Mouse (Mus musculus) adipocyte (in vitro differentiated cells): Measurements from ENCODE around the gene Spout1.
A peak's percentile ranks its signal among the peaks of the same experiment; 100 is the strongest.

ENCODE experiments used
- DNase-seq: peaks from one replicate; pipeline ENCODE4 v3.0.0-alpha.2; 2016; ENCODE audit warnings: low spot score

The Spout1 gene

DNA sequence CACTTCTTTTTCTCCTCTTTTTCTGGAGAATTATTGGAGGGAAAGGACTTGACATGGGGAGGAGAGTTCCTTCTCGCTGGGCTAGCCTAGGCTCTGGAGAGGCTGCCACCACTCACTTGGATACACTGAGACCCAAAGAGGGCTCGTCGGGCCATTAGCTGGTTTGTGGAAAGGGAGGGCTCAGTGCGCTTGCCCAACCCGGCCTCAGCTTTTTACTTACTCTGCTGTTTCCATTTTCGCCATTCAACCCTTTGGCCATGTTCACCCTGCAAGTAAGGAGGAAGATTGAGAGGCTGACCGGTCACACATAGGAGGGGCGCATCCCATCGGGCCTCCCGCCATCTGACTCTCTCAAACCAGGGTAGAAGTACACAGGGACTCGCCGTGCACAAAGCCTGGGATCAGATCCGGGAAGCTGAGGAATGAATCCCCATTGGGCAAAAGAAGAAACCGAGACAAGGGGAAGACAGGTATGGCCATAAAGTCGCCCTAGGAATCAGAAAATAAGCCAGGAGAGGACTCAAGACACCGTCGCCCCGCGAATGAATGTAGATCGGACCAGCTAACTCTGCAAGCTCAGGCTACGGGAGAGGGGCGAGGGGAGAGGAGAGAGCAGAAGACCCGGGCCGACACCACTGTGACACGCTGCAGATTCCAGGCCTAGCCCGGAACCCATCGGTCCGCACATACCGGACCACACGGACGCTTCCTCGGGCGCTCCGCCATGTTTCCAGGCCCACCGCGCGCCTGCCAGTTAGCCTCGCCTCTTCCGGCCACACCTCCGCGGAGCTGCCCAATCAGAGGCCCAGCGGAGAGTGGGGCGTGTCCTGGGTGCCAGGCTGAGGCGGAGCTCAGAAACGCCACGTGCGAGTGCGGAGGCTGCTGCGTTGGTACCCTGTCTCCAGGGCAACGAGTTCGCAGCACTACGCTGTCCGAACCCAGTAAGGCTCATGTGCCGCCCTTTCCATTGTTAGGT is at the start of gene Spout1:
Gene Spout1, minus strand, starts transcription at position 760 of the 976 bp plus-strand sequence.
- DNase-seq, result peak; percentile 94

DNA sequence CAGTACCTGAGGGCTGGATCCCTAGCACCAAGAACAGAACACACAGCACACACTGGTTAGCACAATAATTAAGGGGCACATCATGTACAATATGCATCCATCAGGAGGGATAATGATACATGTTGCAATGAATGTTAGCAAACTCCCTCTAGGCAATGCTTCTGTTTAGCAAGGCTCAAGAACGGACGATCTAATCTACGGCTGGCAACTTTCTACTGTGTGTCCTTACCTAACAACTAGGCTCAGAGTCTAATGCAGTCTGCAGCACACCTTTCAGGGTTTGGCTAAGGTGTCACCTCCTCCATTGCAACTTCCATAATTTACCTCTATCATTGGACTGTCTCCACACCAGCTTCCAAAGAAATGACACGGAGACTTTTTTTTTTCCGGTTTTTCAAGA is 38.0 kb upstream of the Spout1 start:
- no peak for DNase-seq

DNA sequence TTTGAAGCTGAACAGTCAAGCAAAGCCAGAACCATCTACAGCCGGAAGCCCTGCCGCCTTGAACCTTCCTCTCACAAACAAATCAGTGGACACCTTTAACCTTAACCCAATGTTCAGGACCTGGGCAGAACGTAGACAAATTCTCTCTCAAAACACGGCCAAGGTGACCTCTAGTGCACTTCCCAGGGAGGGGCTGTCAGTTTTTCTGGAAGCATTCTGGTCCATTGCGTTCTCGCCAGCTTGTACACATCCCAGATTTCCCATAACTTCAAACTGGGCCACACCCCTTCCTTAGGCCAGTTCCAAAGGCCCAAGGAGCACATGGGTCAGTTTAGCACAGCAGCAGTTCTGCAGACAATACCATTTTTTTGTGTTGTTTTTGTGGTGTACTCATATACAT is 37.2 kb upstream of the Spout1 start:
- peak; percentile 21 for DNase-seq

DNA sequence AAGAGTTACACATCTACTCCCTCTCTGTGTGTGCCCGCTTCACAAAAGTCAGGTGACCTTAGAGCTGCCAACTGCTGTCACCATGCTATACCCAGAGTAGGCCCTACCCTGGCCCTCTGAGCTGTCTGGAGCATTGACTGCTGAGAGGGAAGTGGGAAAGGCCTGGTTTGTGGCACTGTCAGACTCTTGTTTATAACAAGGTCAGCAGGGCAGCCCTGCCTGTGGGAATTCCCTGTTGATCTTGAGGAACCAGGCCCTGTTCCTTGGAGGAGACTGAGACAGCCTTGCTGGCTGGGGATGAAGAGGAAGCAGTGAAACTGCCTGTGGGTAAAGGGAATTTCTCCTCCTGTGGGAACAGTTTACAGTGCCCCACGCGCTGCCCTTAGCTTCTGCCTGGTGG is 36.5 kb upstream of the Spout1 start:
- peak; percentile 74 for DNase-seq

DNA sequence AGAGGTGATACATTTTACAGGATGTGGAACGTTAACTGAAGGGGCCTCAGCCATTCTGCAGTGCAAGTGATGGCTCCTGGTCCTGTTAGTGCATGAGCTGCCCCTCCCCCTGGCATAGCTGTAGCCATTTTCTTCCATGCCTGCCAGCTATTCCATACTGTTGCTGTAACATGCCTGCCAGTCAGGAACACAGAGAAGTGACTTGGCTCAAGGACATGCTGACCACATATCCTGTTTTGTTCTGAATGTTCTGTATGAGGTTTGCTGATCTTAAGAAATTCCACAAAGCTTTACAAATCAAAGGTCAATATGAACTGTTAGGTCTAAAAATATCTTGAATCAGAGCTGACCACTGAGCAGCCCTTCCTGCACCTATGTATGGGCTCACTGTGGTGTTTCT is 34.7 kb upstream of the Spout1 start:
- peak; percentile 45 for DNase-seq

DNA sequence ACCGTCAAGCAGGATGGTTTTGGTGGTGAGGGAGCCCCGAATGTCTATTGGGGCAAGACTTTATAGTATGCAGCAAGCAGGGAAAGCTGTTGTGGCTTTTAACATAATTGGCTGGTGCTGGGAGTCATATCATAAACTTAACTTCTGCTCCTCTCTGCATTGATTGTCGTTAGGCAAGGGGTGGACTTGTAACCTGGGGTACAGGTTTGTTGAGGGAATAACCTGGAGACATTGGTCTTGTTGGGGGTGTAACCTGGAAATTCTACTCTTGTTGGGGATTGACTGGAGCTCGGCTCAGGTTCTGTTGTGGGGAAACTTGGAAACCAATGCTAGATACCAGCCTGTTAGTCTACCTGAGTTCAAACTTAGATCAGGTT is 33.9 kb upstream of the Spout1 start:
- no peak for DNase-seq

DNA sequence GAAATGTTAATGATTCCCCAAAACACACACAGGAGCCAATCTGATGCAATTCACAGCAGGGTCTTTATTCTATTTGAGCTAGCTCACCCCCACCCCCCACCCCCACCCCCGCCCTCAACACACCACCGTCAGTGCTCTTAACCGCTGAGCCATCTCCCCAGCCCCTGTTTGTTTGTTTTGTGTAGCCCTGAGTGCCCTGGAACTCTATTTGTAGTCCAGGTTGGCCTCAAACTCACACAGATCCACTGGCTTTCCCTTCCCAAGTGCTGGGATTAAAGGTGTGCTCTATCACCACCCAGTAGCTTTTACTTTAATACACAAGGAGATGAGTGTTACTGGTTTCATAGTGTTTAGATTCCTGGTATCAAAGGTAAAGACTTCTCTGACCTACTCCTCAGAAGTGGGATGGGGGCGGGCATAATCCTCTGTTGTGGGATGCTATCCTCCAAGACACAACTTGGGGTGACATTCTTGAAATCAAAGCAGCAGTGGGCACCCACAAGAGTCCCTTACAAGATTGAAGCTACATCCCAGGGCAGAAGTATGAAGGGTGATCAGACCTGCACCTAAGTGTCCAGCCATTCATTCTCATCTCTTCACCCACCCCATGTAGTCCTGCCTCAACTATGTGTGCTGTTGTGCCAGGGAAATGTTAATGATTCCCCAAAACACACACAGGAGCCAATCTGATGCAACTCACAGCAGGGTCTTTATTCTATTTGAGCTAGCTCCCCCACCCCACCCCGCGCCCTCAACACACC is 33.3 kb upstream of the Spout1 start:
- DNase-seq, result no peak

DNA sequence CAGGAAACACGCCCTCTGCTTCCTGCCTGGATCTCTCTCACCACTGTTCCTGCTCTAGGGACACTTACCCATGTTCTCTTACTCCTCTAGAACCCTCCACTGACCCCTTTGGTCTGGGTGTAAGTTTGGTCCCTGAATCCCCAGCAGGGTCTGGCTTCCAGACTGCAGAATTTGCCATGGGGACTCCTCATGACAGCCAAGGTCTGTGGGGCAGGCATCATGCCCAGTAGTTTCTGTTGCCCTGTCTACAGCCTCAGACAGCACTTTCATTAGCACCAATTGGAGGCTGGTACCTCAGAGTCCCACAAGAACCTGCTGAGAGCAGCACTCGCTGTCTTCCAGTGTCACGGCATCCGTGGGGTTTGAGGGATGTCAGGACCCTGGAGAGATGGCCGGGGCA is 29.6 kb upstream of the Spout1 start:
- peak; percentile 11 for DNase-seq

DNA sequence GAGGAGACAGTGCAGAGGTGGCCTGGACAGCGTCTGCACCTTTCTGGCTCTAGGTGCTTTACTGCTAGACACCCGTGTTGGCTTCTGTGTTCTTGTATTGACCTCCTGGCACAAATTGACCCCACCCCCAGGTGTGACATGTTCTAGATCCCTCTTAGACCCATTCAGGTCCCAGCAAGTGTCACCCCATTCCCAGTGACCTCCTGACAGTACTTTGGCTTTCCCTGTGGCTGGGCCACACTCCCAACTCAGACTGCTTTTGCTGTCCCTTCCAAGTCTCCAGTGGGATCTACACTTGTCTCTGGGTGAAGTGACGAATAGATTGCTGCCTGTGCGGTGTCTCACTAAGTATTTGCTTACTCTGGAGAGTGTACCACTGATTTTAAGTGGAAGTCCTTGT is 29.1 kb upstream of the Spout1 start:
- DNase-seq, result no peak

DNA sequence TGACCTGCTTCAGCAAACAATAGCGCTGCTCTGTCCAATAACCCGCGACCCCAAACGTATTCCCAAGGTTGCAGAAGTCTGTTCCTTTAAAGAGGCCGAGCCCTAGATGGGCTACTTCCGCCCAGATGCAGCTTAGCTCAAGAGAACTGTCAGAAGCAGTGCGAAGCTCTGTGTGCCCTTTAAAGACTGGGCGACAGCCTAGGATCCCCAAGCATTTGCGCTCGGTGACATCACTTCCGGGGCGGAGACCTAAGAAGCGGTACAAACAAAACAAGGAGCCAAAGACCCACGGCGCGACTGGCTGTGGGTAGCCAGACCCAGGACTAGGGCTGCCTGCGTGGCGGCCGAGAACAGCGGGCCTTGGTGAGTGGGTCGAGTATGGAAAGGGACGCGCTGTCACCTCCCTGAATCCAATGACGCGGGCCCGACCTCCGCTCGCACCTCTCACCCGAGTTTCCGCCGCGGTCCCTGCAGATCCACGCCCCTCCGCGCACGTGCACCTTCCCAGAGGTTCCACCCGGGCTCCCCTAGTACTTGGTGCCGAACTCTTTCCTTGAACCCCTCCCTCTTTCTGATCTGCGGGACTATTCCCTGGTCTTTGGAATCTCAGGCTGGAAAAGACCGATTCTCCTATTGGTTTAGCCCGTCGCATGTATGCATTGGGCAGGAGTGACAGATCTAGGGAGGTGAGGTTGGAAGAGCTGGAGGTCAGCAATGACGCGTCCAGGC is 27.5 kb upstream of the Spout1 start, which contains the start of gene Kyat1:
Gene Kyat1, minus strand, starts transcription at position 219 of the 729 bp plus-strand sequence.
- peak; percentile 95 for DNase-seq

DNA sequence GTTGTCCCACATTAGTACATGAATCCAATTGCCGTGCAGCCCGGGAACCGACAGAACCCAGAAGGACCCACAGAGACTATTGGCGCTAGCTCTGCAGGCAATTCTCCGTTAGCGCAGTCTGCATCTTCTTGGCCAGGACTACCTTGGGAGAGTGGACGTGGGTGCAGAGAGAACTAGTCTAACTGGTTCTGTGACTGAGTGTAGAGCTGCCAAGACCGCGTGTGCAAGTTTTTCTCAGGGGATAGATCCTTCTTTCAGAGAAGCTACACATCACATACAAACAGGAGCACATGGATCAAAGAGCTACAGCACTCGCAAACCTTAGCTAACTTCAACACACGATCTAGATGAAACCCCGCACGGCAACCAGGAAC is 27.0 kb upstream of the Spout1 start:
- DNase-seq, result no peak

DNA sequence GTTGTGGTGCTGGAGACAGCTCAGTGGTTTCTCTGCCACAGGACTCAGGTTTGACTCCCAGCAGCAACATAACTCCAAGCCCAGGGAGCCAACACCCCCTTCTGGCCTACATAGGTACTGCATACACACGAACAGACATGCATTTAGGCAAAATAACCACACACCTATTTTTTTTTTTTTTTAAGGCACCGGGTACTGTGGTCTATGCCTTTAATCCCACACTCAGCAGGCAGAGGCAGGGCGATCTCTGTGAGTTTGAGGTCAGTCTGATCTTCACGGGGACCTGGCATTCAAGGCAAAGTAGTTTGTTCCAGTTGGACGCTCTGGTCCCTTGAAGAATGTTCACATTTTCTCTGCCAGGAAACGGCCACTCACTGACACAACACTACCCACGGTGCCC is 25.2 kb upstream of the Spout1 start:
- DNase-seq, result peak; percentile 32

DNA sequence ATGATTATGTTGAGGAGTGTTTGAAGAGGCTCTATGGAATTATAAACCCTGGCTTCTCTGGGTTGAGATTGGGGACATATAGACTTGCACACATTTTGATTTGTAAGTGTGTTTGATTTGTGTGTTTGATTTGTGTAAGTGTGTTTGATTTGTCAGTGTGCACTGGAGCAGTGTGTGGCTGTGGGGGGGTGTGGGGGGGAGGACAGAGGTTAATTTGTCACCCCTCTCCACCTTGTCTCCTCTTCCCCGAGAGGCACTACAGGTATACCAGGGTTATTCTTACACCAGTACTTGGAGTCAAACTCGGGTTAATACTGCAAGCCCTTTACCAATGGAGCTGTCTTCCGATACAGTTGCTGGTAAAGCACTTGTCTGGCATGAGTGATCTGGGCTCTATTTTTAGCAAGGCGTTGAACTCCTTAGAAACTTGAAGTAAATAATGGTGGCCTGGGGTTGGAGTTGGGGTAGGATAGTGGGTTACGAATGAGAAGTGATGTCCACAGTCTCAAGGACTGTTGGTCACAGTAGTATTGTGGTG is 22.2 kb upstream of the Spout1 start:
- DNase-seq, result no peak

DNA sequence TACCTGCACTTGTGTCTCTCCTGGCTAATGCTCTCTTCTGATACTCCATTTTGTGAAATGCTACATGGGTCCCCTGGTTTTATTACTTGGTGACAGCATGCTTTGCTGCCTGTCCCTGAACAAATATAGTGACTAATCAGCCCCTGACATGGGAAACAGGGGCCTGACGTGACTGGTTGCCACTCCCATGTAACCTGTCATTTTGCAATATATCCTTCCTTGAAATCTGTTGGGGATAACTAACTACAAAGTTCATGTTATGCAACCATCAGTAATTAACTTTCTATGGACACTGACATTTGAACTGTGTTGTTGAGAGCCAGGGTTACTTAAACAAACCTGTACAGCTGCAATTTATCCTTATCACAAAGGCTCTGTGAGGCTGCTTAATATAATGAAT is 21.7 kb upstream of the Spout1 start:
- DNase-seq, result peak; percentile 12

DNA sequence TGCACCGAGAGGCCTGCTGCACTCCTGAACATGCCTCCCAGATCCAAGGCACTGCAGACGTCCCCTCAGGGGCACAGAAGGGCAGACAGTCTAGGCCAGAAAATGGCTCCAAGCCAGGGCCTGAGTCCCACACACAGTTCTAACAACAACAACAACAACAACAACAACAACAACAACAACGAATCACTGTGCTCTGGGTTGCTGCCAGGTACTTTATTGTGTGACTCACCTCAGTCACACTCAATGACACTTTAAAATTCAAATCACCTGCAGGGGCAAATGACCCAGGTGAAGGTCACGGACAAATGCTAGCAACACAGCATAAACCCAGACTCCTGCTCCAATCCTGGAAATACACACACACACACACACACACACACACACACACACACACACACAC is 19.8 kb upstream of the Spout1 start:
- DNase-seq, result no peak

DNA sequence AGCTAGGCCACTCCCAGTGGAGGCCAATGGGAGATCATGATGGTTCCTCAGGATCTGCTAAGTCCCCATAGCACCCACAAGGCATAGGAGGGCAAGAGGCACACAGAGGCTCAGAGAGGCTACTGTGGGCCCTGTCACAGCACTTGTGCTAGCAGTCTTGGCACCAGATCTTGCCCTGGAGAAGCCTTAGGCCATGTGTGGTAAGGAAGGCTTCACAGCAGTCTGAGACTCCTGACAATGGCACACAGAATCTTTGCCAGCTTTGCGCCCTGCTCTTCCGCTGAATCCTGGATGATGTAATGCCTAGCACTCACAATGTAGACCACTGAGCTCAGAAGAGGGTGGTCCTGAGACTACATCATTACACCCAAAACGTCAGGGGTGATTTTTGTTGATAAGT is 16.4 kb upstream of the Spout1 start:
- DNase-seq, result peak; percentile 68

DNA sequence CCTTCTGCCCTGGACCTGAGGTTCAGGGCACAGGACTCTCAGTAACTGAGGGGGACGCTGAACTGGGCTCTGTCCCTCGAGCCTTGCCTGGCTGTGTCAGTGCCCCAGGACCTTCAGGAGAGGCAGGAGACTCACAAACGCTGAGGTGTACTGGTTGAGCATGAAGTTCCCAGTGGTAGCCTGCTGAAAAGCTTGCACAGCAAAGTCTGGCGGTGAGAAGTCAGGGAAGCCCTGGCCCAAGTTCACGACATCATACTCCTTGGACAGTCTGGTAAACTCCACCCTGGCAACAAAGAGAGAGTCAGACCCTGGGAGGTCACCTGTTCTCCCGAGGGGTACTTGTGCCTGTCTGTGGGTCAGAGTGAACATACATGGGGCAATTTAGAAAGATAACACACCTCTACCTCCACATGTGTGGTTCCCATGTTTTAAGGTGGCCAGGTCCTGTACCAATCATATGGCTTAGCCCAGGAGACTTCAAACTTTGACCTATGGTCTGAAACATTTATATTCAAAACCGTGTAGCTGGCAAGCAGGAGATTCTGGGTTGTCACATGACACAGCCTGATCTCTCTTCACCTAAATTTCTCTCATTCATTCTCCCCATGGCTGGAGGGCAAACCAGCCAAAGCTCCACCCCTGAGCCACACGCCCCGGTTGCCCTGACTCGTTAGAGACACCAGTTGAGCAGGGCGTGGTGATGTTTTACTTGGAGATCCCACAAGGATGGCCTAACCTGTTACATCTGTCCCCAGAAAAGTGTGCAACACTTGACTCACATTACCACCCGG is 13.7 kb upstream of the Spout1 start:
- peak; percentile 17 for DNase-seq

DNA sequence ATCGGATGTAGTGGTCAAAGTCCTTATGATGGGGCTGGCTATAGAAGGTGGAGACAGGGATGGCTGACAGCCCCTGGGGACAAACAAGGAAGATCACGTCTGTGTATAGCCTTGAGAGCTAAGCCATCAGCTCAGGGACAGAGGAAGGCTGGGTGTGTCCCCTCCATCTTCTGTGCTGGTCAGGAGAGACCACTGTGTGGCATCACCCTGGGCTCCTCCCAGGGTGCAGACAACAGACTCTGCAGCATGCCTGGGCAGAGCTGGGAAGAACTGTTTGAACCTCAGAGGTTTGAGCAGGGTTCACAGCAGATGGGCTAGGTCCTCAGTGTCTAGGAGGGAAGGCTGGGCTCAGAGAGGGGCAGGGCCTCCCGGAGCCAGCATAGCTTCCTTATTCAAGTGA is 7.4 kb upstream of the Spout1 start:
- DNase-seq, result no peak

DNA sequence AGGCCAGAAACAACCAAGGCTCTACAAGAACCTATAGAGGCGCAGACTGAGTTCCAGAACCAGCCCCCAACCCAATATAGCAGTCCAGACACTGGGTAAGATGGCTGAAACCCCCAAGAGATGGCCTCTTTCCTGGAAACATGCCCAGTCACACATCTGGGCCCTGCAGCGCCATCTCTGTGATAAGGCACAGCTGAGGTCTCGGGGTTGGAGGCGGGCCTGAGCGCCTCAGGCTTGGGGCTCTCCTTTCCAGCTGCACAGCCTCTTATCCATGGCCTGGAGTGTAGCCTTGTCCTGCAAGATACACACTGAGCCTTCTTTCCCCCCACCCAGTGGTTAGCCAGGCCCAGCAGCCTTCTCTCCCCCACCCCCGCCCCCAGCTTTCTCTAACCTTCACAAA is 7.0 kb upstream of the Spout1 start:
- no peak for DNase-seq

DNA sequence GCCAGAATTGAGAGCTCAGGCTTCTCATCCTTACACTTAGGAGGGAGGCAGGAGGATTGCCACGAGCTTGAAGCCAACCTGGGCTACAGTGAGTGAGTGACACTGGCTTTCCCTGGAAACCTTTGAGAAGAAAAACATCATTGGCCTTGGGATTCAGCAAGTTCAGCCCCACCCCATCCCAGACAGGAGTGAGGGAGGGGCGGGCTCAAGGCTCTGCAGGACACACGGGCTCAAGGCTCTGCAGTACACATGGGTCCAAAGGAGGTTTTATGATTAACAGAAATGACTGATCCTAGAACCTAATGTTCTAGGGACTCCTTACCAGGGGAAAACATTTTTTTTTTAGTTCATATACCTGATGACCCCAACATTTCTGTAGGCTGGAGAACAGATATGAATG is 5.5 kb upstream of the Spout1 start:
- DNase-seq, result no peak

DNA sequence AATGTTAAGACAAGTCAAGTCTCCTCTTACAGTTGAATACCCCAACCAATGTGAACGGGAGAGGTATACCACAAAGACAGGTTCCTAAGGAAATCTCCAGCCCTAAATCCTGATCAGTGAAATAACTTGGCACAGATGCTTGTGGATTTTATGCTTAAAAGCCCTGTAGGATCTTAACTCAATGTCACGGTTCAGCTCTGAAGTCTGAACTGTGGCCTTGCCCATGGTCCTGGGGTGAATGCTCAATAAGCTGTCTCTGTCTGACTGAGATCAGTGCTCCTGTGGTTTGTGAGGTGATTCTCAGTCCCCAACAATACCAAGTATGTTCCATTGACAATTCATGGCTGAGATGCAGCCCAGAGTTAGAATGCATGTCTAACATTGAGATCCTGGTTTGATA is 4.2 kb upstream of the Spout1 start:
- DNase-seq, result no peak
